Mouse (Mus musculus) lung, adult 2 months (tissue): Measurements from ENCODE around the gene Slc1a5. TPM values are rescaled to one million over a fixed set of nuclear protein-coding genes. Genes with fewer than 3 reads are reported as not detected.
A peak's percentile ranks its signal among the peaks of the same experiment; 100 is the strongest.

Experiments
- DNase-seq: peaks from one replicate; pipeline ENCODE4 v3.0.0; 2022
- H3K4me1 ChIP-seq: fragments of 200-500 bp; 2 replicates; pipeline ENCODE4 v1.6.1; 2011; ENCODE audit warnings: low read length; ENCODE audit not compliant: control insufficient read depth, insufficient read depth
- H3K4me3 ChIP-seq: fragments of 200-500 bp; replicated peaks from 2 replicates; pipeline ENCODE3; 2011; ENCODE audit warnings: low read depth, mild to moderate bottlenecking, control low read depth, low read length; ENCODE audit errors: extremely low read depth
- CTCF ChIP-seq: fragments of 200-500 bp; IDR thresholded peaks from 2 replicates; pipeline ENCODE4 v1.5.1; 2011; ENCODE audit warnings: mild to moderate bottlenecking, low read length, control low read depth; ENCODE audit not compliant: insufficient read depth
- POLR2A ChIP-seq: fragments of 200-500 bp; IDR thresholded peaks from 2 replicates; pipeline ENCODE4 v1.6.1; 2011; ENCODE audit warnings: low read depth, mild to moderate bottlenecking, control low read depth, low read length, borderline replicate concordance; ENCODE audit errors: extremely low read depth
- WGBS: fragments of 180-500 bp; shearing (Covaris S2); methylation state at CpG from one replicate; pipeline ENCODE4 v1.1.7; 2018; 5-methylcytosine and 5-hydroxymethylcytosine counted together
- polyA plus RNA-seq: library from polyadenylated mRNA; depleted of rRNA; stranded (reverse); fragments of >200 nt; gene quantifications from 2 replicates; pipeline ENCODE4 v1.2.3, GENCODE M21; 2012

Slc1a5 gene
- polyA plus RNA-seq, 1 experiment: 190 TPM

DNA sequence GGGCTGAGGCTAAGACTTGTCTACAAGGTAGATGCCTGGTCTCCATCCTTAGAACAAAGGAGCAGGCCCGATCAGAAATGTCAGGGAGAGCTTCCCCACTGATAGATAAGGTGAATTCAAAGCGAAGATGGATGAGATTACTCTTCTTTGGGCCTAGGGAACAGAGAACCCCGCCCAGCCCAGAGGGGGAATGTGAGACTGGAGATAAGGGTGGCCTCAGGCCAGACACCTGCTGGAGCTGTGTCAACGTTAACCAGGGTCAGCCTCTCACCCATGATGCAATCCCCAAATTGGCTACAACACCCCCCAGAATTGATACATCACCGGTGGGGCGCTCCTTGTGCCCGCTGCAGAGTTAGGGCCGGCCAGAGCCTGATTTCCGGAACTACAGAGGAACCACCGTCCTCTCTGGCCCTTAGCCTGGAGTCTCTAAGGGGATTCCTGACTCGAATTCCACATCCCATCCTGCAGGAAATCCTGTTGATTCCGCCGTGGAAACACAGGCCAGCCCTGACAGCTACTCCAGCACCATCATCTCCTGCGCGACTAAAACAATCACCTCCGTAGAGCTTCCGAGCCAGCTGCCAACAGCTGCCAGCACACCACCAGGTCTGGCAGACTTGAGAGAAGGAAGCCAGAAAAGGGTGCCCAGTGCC lies 25.6 kb upstream of the Slc1a5 start:
- Histone ChIP-seq H3K4me1 (peaks cover 8% of the 10 kb centered on the region), H3K4me3 (no peak overlapping the region)
- WGBS: 27% methylated on average over 17 of the region's 17 CpGs
- DNase-seq: no peak
- TF ChIP-seq CTCF (no peak), POLR2A (no peak)

DNA sequence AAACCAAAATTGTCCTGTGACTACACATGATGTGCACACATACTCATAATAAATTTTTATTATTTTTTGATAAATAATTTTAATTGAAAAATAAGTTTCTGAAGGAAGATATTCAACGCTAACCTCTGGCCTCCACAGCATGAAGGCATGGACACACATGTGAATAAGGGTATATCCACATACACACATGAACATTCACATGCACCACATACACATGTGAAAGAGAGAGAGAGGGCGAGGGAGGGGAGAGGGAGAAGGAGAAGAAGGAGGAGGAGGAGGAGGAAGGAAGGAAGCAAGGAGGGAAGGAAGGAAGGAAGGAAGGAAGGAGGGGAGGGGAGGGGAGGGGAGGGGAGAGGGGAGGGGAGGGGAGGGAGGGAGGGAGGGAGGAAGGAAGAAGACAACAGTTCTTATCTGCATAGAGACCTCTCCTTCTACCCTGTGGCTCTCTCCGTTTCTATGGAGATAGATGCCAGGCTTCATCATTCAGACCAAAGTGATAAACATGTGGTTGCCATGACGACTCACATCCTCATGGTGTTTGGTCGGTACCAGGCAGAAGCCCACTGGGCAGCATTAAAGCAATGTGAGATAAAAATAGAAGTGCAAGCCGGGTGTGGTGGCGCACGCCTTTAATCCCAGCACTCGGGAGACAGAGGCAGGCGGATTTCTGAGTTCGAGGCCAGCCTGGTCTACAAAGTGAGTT lies 22.1 kb upstream of the Slc1a5 start:
- WGBS: 71% methylated on average over 10 of the region's 11 CpGs
- no peak for TF ChIP-seq POLR2A
- TF ChIP-seq CTCF: no peak
- Histone ChIP-seq H3K4me3 (no peak overlapping the region), H3K4me1 (peaks cover 14% of the 10 kb centered on the region)
- no peak for DNase-seq

DNA sequence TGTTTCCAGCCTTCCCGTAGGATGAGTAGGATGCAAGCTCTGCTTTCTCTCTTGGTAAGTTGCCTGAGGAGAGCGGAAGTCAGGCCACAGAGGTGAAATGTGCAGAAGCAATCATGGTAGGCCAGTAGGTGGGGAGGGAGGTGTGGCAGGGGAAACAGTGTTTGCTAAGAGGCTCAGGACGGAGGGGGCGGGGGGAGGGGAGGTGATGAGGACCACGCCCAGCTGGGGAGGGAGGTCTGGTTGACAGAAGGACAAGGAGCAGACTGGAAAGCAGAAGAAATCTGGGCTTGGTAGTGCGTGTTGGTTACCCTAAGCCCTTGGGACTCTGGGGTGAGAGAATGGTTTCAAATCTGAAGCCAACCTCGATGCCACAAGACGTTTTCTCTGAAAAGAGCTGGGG lies 20.8 kb upstream of the Slc1a5 start:
- DNase-seq: no peak

DNA sequence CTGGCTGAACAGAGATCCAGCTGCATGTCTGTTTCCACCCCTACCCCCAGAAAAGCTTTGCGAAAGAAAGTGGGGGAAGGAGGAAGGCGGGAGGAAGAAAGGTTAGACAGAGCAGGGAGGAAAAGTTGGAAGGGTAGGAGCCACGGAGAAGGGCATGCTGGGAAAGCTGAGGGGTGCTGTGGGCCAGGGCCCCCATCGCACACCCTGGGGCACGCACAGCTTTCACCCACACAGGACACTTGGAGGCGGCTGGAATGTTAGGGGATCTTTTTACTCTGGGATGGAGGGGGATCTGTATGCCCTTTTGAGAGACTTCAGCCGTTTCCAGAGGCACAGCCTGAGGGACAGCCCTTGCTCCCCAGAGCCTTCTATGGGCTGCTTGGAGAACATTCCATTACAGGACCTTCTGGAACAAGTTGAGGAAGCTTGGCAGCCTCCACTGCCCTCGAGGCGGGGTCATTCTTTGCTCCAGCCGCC lies 20.1 kb upstream of the Slc1a5 start:
- Histone ChIP-seq H3K4me1 (peaks cover 10% of the 10 kb centered on the region), H3K4me3 (no peak overlapping the region)
- peak; percentile 32 for DNase-seq
- TF ChIP-seq CTCF (no peak), POLR2A (0 out of 2 replicates have a peak, but pooled peaks have one; percentile 13)
- 31% methylated on average over 10 of the region's 10 CpGs for WGBS

More for the DNA sequence above, 20.8 kb upstream of the Slc1a5 start:
- Histone ChIP-seq H3K4me3 (no peak overlapping the region), H3K4me1 (peaks cover 13% of the 10 kb centered on the region)
- WGBS: 14% methylated on average over 8 of the region's 8 CpGs
- no peak for TF ChIP-seq CTCF
- peak; percentile 27; the same call in 1 of the 2 replicates for TF ChIP-seq POLR2A

DNA sequence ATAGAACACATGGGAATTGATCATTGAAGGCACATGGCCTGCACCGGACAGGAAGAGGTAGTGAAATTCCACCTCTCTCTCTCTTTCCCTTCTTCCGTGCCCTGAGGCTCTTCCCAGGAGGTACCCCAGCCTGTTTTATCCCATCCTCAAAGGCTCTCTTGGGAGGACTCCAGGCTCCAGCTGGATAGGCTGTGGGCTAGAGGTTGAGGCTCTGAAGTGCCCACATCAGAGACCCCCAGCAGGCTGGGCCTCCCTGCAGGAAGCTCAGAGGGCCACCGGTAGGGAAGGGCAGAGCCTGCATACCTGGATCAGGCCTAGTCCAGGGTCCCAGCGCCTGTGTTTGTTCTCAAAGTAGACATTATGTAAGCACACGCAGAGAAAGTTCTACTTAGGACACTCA lies 19.5 kb upstream of the Slc1a5 start:
- DNase-seq: no peak
- WGBS: 41% methylated on average over 5 of the region's 5 CpGs
- Histone ChIP-seq H3K4me1 (peaks cover 10% of the 10 kb centered on the region), H3K4me3 (no peak overlapping the region)
- TF ChIP-seq CTCF: no peak
- no peak for TF ChIP-seq POLR2A

DNA sequence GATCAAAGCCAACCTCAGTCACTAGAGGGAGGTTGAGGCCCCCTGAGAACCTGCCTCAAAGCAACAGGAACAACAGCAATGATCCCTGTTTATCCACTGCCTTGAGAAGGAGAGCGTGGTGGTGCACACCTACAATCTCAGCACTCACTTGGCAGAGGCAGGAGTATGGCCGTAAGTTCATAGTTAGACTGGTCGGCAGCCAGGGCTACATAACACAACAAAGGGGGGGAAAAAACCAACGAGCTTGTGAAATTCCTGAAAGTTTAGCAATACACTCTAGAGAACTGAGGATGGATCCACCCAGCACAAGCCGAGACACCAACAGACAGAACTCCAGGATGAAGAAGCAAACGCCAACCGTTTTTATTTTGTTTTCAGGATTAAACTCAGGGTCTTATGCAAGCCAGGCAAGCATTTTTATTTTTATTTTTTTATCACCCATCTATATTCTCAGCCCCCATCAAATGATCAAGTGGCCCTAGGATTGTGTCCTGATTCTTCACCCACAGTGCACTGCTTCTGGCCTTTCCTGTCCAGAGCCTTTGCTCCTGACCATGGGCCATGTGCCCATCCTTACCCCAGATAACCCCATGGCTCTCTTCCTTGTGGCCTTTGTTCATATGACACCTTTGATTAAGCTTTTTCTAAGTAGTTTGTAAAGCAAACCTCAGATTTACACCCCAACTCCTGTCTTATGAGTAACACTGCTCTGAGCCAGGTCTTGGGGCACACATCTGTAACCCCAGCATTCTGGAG lies 17.5 kb upstream of the Slc1a5 start:
- TF ChIP-seq CTCF: no peak
- 55% methylated on average over 7 of the region's 7 CpGs for WGBS
- Histone ChIP-seq H3K4me1 (peaks cover 10% of the 10 kb centered on the region), H3K4me3 (no peak overlapping the region)
- DNase-seq: no peak

DNA sequence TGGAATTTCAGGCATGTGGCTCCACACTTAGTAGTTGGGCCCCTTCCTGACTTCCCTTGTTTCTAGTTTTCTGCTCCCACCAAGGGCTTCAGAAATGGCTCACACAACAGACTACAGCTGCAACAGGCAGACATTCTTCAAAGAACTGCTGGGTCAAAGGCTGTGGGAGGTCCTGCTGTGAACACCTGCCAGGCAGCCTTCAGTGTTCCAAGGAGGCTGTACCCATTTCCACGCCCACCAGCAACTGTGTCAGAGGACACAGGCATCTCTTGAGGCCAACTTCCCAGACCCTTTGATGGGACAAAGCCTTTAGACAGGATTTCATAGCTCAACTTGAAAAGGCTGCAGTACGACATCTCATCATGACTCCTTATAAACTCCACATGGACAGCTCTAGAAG lies 14.7 kb upstream of the Slc1a5 start:
- WGBS: 67% methylated on average over 2 of the region's 2 CpGs
- no peak for TF ChIP-seq CTCF
- no peak for TF ChIP-seq POLR2A
- DNase-seq: no peak
- Histone ChIP-seq H3K4me3 (no peak overlapping the region), H3K4me1 (peaks cover 5% of the 10 kb centered on the region)

DNA sequence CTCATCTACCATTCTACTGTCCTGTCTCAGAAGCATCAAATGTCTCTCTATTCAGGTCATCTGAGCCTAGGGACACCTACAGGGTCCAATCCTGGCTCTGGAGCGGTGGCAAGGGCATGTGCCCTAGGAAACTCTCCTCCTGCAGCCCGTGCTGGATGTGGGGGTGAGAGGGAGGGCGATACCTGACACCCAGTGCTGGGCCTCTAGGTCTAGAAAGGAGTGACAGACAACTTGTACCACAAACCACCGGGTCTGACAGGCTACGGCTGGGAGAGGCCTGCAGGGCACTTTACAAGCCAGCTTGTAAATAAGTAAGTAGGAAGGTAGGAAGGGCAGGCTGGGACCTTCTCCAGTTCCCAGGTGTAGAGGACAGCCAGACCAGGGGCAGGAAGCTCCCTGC lies 5.3 kb upstream of the Slc1a5 start:
- 63% methylated on average over 5 of the region's 5 CpGs for WGBS
- Histone ChIP-seq H3K4me1 (peaks cover 2% of the 10 kb centered on the region), H3K4me3 (no peak overlapping the region)
- DNase-seq: no peak
- TF ChIP-seq CTCF: no peak
- no peak for TF ChIP-seq POLR2A

DNA sequence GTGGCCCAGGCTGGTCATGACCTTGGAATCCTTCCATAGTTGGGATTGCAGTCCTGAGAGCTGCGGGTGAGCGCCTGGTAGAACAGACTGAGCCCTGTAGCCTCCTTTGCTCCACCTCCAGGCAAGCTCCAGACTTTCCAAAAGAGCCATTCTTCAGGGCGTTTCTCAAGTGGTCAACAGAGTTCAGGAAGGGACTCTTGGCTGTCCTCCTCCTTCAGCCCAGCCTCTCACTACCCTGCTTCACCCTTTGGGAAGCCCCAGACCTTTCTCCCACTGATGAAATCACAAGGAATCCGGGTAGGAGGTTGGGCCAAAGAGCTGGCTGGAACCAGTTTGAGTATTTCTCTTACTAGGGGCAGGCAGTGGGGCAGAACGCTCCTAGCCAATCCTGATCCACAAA lies 1.1 kb upstream of the Slc1a5 start:
- peak; percentile 60 for DNase-seq
- H3K4me1 ChIP-seq: peaks cover 2% of the 10 kb centered on the region
- no peak overlapping the region for H3K4me3 ChIP-seq
- 45% methylated on average over 5 of the region's 5 CpGs for WGBS
- no peak for TF ChIP-seq CTCF
- TF ChIP-seq POLR2A: peak; percentile 28; the same call in 1 of the 2 replicates

DNA sequence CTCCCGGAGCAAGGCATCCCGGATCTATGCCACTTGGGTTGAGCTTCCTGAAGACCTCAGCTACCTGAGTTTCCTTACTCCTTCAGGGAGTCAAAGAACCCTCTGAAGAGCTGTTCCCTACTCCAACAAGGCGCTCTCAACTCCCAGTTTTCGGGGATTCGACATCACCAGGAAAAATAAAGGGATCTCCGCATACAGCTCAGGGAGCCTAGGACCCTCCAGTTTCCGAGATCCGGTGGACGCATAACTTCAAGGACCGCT lies 345 bp downstream of the Slc1a5 start:
- H3K4me1 ChIP-seq: peaks cover 2% of the 10 kb centered on the region
- no peak for DNase-seq
- WGBS: under 1% methylated on average over 10 of the region's 10 CpGs
- TF ChIP-seq CTCF (no peak), POLR2A (no peak)
- peak overlapping the region; percentile 70 for H3K4me3 ChIP-seq
